ENCODE assay signal across 8 mouse cellular contexts in the genomic region with DNA sequence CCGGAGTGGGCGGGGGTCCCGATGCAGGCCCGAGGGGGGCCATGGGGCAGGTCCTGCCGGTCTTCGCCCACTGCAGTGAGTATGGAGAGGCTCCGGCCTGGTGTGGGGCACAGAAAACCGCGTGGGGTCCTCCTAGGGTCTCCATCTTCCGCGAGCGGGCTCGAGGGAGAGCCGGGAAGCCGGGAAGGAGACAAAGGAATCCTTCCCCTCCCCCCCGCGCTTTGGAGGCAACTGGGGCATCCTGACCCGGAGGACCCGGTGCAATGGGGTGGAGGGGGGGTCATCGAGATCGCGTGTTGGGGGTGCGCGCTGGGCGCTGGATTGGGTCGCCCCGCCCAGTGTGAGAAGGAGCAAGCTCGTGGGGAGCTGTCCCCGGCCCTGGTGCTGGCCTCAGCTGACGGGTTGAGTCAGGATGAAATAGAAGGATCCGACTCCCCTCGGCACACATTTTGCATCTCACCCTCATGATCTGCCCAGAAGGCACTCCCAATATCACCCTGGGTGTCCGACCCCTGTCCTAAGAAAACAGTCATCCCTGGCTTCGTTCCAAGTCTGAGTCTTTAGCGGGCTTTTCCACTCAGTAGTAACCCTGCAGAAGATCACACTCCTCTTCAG. TPM values are rescaled to one million over a fixed set of nuclear protein-coding genes. Genes with fewer than 3 reads are reported as not detected.
DNase-seq lines count a peak whose midpoint lies in the region; ATAC-seq and TF ChIP-seq lines count a peak whose summit lies in the region.

No protein-coding gene starts in this region.

- H3K27ac ChIP-seq in forebrain, embryonic 14.5 days (ENCODE audit: low read depth, low read length), result peak overlapping the region; percentile 90
- H3K27ac ChIP-seq in hindbrain, postnatal 0 days, result peak overlapping the region; percentile 87
- peak overlapping the region; percentile 60 for H3K27ac ChIP-seq in liver, embryonic 12.5 days

- peak; percentile 43; the same call in 1 of the 2 replicates for ATAC-seq in cerebellum, adult (ENCODE audit: insufficient number of reproducible peaks, low FRiP score, low TSS enrichment)
- peak; percentile 78 for ATAC-seq in forebrain, embryonic 14.5 days
- ATAC-seq in hindbrain, postnatal 0 days, result peak; percentile 76
- ATAC-seq in liver, embryonic 12.5 days, result peak; percentile 45
- no peak for ATAC-seq in activated CD4-positive, CD25-positive, alpha-beta regulatory T cell, adult 4 months

- peak overlapping the region; percentile 74 for H3K4me2 ChIP-seq in forebrain, embryonic 14.5 days (ENCODE audit: low read length)
- peak overlapping the region; percentile 73 for H3K4me2 ChIP-seq in hindbrain, postnatal 0 days (ENCODE audit: low read depth, low read length)
- H3K4me2 ChIP-seq in liver, embryonic 12.5 days, result peak overlapping the region; percentile 100

- H3K27me3 ChIP-seq in forebrain, embryonic 14.5 days (replicated peaks; ENCODE audit: control insufficient read depth, insufficient read depth, low read length), result peaks cover 34% of the 10 kb centered on the region
- peaks cover 34% of the 10 kb centered on the region for H3K27me3 ChIP-seq in hindbrain, postnatal 0 days (ENCODE audit: insufficient read depth, low read length)
- H3K27me3 ChIP-seq in liver, embryonic 12.5 days (replicated peaks), result peaks cover 85% of the 10 kb centered on the region

- peak overlapping the region; percentile 99 for H3K9ac ChIP-seq in forebrain, embryonic 14.5 days (ENCODE audit: low read length)
- peak overlapping the region; percentile 95 for H3K9ac ChIP-seq in hindbrain, postnatal 0 days (replicated peaks; ENCODE audit: low read length)
- H3K9ac ChIP-seq in liver, embryonic 12.5 days, result peak overlapping the region; percentile 66

- no peaks in the 10 kb centered on the region for H3K9me3 ChIP-seq in forebrain, embryonic 14.5 days (replicated peaks; ENCODE audit: control insufficient read depth, low read length)
- no peaks in the 10 kb centered on the region for H3K9me3 ChIP-seq in hindbrain, postnatal 0 days (ENCODE audit: low read length)
- H3K9me3 ChIP-seq in liver, embryonic 12.5 days (replicated peaks), result no peaks in the 10 kb centered on the region

- TF ChIP-seq CTCF in hindbrain, postnatal 0 days (IDR thresholded peaks at IDR 0.05; ENCODE audit: low read depth), result no peak

- H3K36me3 ChIP-seq in forebrain, embryonic 14.5 days (ENCODE audit: control insufficient read depth, insufficient read depth, low read length), result peaks cover 16% of the 10 kb centered on the region
- H3K36me3 ChIP-seq in hindbrain, postnatal 0 days (ENCODE audit: insufficient read depth, low read length), result 0 out of 2 replicates have a peak, but pooled peaks cover 8% of the 10 kb centered on the region
- H3K36me3 ChIP-seq in liver, embryonic 12.5 days, result no peaks in the 10 kb centered on the region

- peak; percentile 61 to 84 for DNase-seq in spleen, postnatal 4 days (ENCODE audit: low spot score in 2 of 2)
- no peak for DNase-seq in spleen, postnatal 14 days (ENCODE audit: low spot score in 2 of 2)
- peak; percentile 59 for DNase-seq in forebrain, embryonic 14.5 days (ENCODE audit: low spot score)
- DNase-seq in hindbrain, postnatal 0 days (ENCODE audit: low spot score), result peak; percentile 64
- DNase-seq in natural killer cell, adult 2 months (ENCODE audit: low spot score in 2 of 2), result peak; percentile 20 to 34

- H3K4me1 ChIP-seq in forebrain, embryonic 14.5 days (ENCODE audit: control insufficient read depth, insufficient read depth, low read length), result peaks cover 10% of the 10 kb centered on the region
- H3K4me1 ChIP-seq in hindbrain, postnatal 0 days (ENCODE audit: insufficient read depth, low read length), result no peaks in the 10 kb centered on the region
- H3K4me1 ChIP-seq in liver, embryonic 12.5 days, result peaks cover 36% of the 10 kb centered on the region

- H3K4me3 ChIP-seq in forebrain, embryonic 14.5 days (ENCODE audit: low read depth, low read length), result peak overlapping the region; percentile 86
- H3K4me3 ChIP-seq in hindbrain, postnatal 0 days (ENCODE audit: low read length), result peak overlapping the region; percentile 72
- H3K4me3 ChIP-seq in liver, embryonic 12.5 days, result peak overlapping the region; percentile 66

- WGBS in forebrain, embryonic 14.5 days, result 2% methylated on average over 31 of the region's 35 CpGs
- WGBS in hindbrain, postnatal 0 days, result 0% methylated on average over 25 of the region's 35 CpGs
- WGBS in liver, embryonic 12.5 days (ENCODE audit: insufficient replicate concordance), result 1% methylated on average over 35 of the region's 35 CpGs

RNA-seq across cellular contexts. Expression of a gene that starts 0.5 kb away (rescaled TPM):
- 102 and 109 TPM in 2 replicates for polyA plus RNA-seq in forebrain, embryonic 14.5 days (2014; fragmentation: Nextera tagmentation; extraction: Ambion mirVana)
- 151 and 155 TPM in 2 replicates for total RNA-seq in hindbrain, postnatal 0 days (2014; rRNA removed)
- 98.4 and 101 TPM in 2 replicates for polyA plus RNA-seq in hindbrain, postnatal 0 days (2015; fragmentation: Nextera tagmentation; extraction: Ambion mirVana)
- 5.1 and 5.6 TPM in 2 replicates for polyA plus RNA-seq in liver, embryonic 12.5 days (2016; fragmentation: Nextera tagmentation; extraction: Ambion mirVana)
- polyA plus RNA-seq in activated CD4-positive, CD25-positive, alpha-beta regulatory T cell, adult 4 months (2017; shearing (Covaris generic)), result not detected

RNA-seq across cellular contexts. Expression of a gene that starts 3.0 kb away (rescaled TPM):
- polyA plus RNA-seq in forebrain, embryonic 14.5 days (2014; fragmentation: Nextera tagmentation; extraction: Ambion mirVana), result 0.30 and 0.67 TPM in 2 replicates
- 2.1 and 2.9 TPM in 2 replicates for total RNA-seq in hindbrain, postnatal 0 days (2014; rRNA removed)
- polyA plus RNA-seq in hindbrain, postnatal 0 days (2015; fragmentation: Nextera tagmentation; extraction: Ambion mirVana), result 2.0 and 2.5 TPM in 2 replicates
- not detected in 2 replicates for polyA plus RNA-seq in liver, embryonic 12.5 days (2016; fragmentation: Nextera tagmentation; extraction: Ambion mirVana)
- 1 to 10 TPM; 1.1 to 1.2 TPM for polyA plus RNA-seq in activated CD4-positive, CD25-positive, alpha-beta regulatory T cell, adult 4 months (2017; shearing (Covaris generic))

RNA-seq across cellular contexts. Expression of a gene that starts 11.3 kb away (rescaled TPM):
- 27.1 and 32.3 TPM in 2 replicates for polyA plus RNA-seq in forebrain, embryonic 14.5 days (2014; fragmentation: Nextera tagmentation; extraction: Ambion mirVana)
- total RNA-seq in hindbrain, postnatal 0 days (2014; rRNA removed), result 62.6 and 68.3 TPM in 2 replicates
- 35.5 and 37.0 TPM in 2 replicates for polyA plus RNA-seq in hindbrain, postnatal 0 days (2015; fragmentation: Nextera tagmentation; extraction: Ambion mirVana)
- 61.1 and 61.5 TPM in 2 replicates for polyA plus RNA-seq in liver, embryonic 12.5 days (2016; fragmentation: Nextera tagmentation; extraction: Ambion mirVana)
- polyA plus RNA-seq in activated CD4-positive, CD25-positive, alpha-beta regulatory T cell, adult 4 months (2017; shearing (Covaris generic)), result 100 to 1,000 TPM in 1 of 2 experiments, 10 to 100 TPM in 1; 96.0 to 113 TPM

RNA-seq across cellular contexts. Expression of a gene that starts 27.0 kb away (rescaled TPM):
- 0.17 TPM in 1 of 2 replicates, not detected in the other for polyA plus RNA-seq in forebrain, embryonic 14.5 days (2014; fragmentation: Nextera tagmentation; extraction: Ambion mirVana)
- total RNA-seq in hindbrain, postnatal 0 days (2014; rRNA removed), result 0.31 and 1.0 TPM in 2 replicates
- 0.09 and 0.11 TPM in 2 replicates for polyA plus RNA-seq in hindbrain, postnatal 0 days (2015; fragmentation: Nextera tagmentation; extraction: Ambion mirVana)
- polyA plus RNA-seq in liver, embryonic 12.5 days (2016; fragmentation: Nextera tagmentation; extraction: Ambion mirVana), result 0.04 and 0.05 TPM in 2 replicates
- 1 to 10 TPM in 1 of 2 experiments, under 1 TPM in 1; 0.79 to 1.1 TPM for polyA plus RNA-seq in activated CD4-positive, CD25-positive, alpha-beta regulatory T cell, adult 4 months (2017; shearing (Covaris generic))

RNA-seq across cellular contexts. Expression of a gene that starts 54.8 kb away (rescaled TPM):
- polyA plus RNA-seq in forebrain, embryonic 14.5 days (2014; fragmentation: Nextera tagmentation; extraction: Ambion mirVana), result 42.5 TPM in 2 replicates
- 44.2 and 47.7 TPM in 2 replicates for total RNA-seq in hindbrain, postnatal 0 days (2014; rRNA removed)
- 34.6 and 37.1 TPM in 2 replicates for polyA plus RNA-seq in hindbrain, postnatal 0 days (2015; fragmentation: Nextera tagmentation; extraction: Ambion mirVana)
- 22.1 and 23.3 TPM in 2 replicates for polyA plus RNA-seq in liver, embryonic 12.5 days (2016; fragmentation: Nextera tagmentation; extraction: Ambion mirVana)
- polyA plus RNA-seq in activated CD4-positive, CD25-positive, alpha-beta regulatory T cell, adult 4 months (2017; shearing (Covaris generic)), result 10 to 100 TPM; 16.6 to 16.9 TPM

Comparison
In these comparisons a context has a peak if more than half of its experiments do, and no peak if none do; other contexts are left out.
1. DNase-seq: peak in spleen, postnatal 4 days (2 of 2), forebrain, embryonic 14.5 days (single experiment), hindbrain, postnatal 0 days (single experiment) and natural killer cell, adult 2 months (2 of 2); none in spleen, postnatal 14 days (0 of 2).
2. RNA of a gene that starts 0.5 kb away (polyA plus RNA-seq): 102 to 109 TPM in forebrain, embryonic 14.5 days and 98.4 to 101 TPM in hindbrain, postnatal 0 days; 5.1 to 5.6 TPM in liver, embryonic 12.5 days and not detected in activated CD4-positive, CD25-positive, alpha-beta regulatory T cell, adult 4 months; every median in the first group is over 10 times any median in the second.
3. Peak in every context shown above with its lines, with median percentiles within 50 percentile points of each other: H3K27ac ChIP-seq, H3K4me2 ChIP-seq, H3K4me3 ChIP-seq and H3K9ac ChIP-seq.